Mouse (Mus musculus) left cerebral cortex, adult 18-20 months (tissue): ENCODE measurements around the gene Pafah1b1. TPM values are rescaled to one million over a fixed set of nuclear protein-coding genes. Genes with fewer than 3 reads are reported as not detected.

ENCODE experiments used
- DNase-seq, 2 experiments: peaks; one replicate each; pipeline ENCODE4 v3.0.0; 2021 to 2022; ENCODE audit warnings: low spot score in 2 of 2, mixed read lengths in 1 of 2
- total RNA-seq, 2 experiments: library from RNA; stranded (reverse); gene quantifications; 2 replicates each; pipeline ENCODE4 v1.2.3; 2021

The Pafah1b1 gene
- total RNA-seq, 2 experiments from 2014 or later = 393 to 415 TPM

DNA sequence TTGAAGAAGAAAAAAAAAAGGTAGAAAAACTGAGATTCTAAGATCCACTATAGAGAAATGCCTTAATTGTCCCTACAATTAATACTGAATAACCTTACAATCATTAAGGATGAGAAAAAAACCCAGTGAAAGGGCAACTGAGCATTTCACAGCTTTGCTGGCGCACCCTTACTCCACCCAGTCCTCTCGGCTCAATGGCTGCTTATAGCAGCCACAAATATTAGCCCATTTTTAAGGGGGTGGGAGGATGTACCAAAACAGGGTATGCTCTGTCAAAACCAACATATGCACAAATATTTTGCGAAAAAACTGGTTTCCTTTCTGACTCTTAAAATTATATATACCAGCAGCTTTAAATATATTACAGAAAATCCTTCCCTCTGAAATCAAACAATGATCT lies 2.5 kb downstream of the Pafah1b1 start:
- DNase-seq = no peak

DNA sequence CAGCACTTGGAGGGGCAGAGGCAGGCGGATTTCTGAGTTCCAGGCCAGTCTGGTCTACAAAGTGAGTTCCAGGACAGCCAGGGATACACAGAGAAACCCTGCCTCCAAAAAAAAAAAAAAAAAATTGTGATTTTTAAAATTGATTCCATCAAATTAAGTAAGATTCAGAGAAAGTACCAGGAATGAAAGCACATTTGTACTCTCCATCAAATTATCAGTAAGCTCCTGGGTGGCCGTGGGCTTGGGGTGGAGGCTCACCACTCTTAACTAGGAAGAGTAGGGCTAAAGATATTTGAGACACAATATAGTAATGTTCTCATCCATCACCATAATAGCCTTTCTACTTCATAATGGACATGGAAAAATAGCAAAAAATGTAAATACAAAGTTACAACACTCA lies 3.3 kb downstream of the Pafah1b1 start:
- DNase-seq = no peak

GRCm38 (mm10) chr11:74720668-74721067 lies 3.8 kb downstream of the Pafah1b1 start:
- DNase-seq = no peak

- DNase-seq = peak in 1 of 2 experiments; percentile 8
Measured at GRCm38 (mm10) chr11:74715971-74716525, 8.4 kb downstream of the Pafah1b1 start.

DNA sequence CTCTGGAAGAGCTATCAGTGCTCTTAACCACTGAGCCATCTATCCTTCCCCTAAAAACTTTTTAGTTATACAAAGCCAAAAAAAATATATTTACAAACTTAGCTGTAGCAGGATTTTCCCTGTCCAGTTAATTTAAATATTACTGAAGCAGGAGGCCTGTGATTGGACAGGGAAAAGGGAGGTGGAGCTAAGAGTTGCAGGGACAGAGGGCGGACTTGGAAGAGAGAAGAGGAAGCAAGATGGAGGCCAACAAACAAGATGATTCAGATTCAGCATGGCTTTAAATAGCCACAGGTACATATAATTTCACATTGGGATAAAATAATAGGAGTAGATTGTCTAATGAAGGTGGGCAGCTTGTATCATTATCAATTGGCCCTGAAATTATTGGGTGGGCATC lies 13.8 kb downstream of the Pafah1b1 start:
- DNase-seq = no peak

- DNase-seq = no peak
Measured at GRCm38 (mm10) chr11:74708781-74709180, 15.7 kb downstream of the Pafah1b1 start.

GRCm38 (mm10) chr11:74704068-74704467 lies 20.4 kb downstream of the Pafah1b1 start:
- no peak for DNase-seq

- no peak for DNase-seq
Measured at GRCm38 (mm10) chr11:74699505-74699904, 25.0 kb downstream of the Pafah1b1 start.

GRCm38 (mm10) chr11:74692151-74692550 lies 32.3 kb downstream of the Pafah1b1 start:
- no peak for DNase-seq

GRCm38 (mm10) chr11:74675156-74675555 lies 49.3 kb downstream of the Pafah1b1 start:
- DNase-seq = peak; percentile 55 to 69

DNA sequence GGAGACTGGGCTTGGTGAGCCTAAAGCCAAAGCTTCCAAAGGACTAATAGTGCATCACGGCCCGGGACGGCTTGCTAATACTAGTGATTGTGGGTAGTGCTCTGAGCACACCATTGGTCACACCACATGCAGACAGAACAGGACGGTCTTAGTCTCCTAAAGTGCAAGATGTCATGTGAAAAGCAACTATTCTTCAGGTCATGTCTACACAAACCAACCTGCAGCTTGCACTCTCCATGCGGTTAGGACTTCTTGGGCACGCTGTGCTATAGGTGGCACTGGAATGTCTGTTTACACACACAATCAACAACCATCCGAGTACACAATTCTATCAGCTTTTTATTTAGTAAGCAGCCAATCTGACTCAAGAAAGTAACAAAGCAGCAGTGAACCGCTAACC lies 49.8 kb downstream of the Pafah1b1 start:
- no peak for DNase-seq

DNA sequence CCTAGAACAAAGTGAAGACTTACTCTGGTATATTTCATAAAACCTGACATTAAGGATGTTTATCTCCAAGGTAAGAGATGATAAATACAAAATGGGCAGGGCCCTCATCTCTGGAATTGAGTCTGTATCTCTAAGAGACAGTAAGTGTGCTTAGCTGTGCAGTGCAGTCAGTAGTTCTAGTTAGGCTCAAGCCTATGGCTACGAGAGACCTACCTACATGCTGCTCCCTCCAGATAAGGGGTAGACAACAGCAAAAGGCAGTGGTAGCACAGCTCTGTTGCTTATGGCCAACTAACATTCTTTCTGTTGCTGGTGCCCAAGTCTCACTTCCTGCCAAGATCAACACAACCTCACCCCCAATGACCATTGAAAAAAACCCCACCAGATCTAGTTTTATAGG lies 50.9 kb downstream of the Pafah1b1 start:
- no peak for DNase-seq

DNA sequence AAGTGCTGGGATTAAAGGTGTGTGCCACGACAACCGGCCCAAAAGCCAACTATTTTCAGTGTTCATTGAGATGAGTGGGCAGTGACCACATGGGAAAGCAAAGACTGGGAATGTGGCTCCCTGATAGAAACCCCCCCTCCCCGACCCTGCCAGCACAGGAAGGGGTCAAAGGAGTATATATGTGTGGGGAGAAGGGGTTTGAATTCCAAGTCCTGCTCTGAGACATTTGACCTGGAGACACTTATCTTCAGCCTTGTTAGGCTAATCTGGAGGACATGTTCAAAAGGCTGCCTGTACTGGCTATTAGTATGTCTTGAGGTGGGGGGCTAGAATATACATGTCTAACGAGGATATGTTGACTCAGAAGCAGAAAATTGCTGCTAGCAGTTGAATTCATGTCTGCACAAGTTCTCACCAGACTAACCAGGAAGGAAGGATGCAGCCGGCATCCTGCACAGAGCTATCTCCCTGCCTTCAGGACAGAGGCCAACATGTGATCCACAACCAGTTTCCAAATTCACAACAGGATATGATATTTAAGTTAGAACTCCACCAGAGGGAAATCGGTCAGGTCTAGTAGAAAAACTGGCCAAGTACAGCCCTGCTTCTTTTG lies 51.5 kb downstream of the Pafah1b1 start:
- no peak for DNase-seq

GRCm38 (mm10) chr11:74671839-74672238 lies 52.6 kb downstream of the Pafah1b1 start:
- no peak for DNase-seq

DNA sequence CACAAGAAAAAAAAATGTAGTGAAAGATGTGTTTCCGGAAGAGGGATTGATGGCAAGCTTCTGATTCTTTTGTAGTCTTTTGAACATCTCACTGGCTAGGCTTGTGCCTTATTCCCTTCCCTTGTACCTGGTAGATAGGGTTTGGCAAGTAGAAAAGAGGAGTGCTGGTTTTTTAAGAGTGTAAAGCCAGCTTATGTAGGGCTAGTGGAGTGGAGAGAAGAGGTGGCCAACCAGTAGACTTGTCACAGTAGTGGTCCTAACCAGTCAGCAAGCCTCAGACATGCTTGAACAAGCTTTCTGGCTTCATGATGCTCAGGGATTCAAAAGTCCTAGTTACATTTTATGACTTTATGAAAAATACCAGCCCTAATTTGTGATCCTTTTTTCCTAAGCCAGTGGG lies 53.5 kb downstream of the Pafah1b1 start:
- no peak for DNase-seq

- no peak for DNase-seq
Measured at GRCm38 (mm10) chr11:74670151-74670550, 54.3 kb downstream of the Pafah1b1 start.

DNA sequence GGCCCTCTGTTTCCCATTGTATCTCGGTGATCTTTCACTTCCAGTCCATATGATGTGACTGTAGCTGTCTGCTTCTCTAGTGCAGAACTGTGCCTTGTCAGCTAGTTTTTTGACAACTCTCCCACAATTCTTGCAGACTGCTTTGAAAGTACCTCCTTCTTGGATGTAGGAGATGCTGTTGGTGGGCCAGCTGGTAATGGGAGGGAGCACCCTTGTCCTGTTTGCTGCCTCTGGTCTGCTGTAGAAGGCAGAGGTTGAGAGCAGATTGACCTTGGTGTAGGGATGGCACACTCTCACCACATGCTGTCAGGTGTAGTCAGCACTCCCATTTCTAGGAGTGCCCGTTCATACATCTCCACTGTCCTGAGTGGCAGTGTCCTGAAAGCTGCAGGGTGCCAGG lies 55.5 kb downstream of the Pafah1b1 start:
- DNase-seq = no peak

DNA sequence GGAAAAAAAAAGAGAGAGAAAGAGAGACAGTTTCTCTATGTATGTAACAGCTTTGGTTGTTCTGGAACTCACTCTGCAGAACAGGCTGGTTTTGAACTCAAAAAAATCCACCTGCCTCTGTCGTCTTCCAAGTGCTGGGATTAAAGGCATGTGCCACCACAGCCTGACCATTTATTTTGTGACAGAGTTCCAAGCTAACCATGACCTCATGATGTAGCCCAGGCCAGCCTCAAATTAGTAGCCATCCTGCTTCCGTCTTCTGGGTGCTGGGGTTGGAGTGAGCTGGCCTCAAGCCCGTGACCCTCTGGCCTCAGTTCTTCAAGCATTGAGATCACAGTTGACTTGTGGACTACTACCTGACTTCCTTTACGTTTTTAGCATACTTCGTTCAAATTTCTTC lies 56.0 kb downstream of the Pafah1b1 start:
- no peak for DNase-seq

GRCm38 (mm10) chr11:74667582-74668010 lies 56.9 kb downstream of the Pafah1b1 start:
- no peak for DNase-seq

DNA sequence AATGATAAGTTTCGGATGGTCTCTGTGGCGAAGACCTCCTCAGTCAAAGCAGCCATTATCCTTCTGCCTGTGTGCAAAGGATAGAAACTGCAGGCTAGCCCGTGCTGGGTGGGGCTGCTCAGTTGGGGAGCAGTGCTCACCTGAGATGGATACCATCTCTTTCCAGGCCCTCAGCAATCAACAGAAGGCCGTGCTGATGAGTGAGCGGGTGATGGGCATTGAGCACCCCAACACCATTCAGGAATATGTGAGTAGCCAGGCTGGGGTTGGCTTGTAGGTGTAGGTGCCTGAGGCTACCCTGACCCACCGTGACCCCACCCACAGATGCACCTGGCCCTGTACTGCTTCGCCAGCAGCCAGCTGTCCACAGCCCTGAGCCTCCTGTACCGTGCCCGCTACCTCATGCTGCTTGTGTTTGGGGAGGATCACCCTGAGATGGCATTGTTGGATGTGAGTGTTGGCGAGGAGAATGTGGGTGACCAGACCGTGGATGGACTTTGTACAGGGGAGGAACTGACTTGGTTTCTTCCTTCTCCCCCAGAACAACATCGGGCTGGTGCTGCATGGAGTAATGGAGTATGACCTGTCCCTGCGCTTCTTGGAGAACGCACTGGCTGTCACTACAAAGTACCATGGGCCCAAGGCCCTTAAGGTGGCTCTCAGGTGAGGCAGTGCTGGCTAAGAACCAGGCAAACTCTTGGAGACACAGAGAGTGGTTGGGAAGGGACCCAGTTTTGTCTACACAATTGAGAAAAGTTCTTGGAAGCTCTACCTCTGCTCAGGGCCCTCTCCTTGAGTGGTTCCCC lies 57.5 kb downstream of the Pafah1b1 start:
- no peak for DNase-seq

GRCm38 (mm10) chr11:74666284-74666652 lies 58.2 kb downstream of the Pafah1b1 start:
- no peak for DNase-seq

GRCm38 (mm10) chr11:74665631-74666283 lies 58.7 kb downstream of the Pafah1b1 start:
- DNase-seq = peak in 1 of 2 experiments; percentile 1
